ENCODE assay signal across 7 mouse cellular contexts in the genomic region with DNA sequence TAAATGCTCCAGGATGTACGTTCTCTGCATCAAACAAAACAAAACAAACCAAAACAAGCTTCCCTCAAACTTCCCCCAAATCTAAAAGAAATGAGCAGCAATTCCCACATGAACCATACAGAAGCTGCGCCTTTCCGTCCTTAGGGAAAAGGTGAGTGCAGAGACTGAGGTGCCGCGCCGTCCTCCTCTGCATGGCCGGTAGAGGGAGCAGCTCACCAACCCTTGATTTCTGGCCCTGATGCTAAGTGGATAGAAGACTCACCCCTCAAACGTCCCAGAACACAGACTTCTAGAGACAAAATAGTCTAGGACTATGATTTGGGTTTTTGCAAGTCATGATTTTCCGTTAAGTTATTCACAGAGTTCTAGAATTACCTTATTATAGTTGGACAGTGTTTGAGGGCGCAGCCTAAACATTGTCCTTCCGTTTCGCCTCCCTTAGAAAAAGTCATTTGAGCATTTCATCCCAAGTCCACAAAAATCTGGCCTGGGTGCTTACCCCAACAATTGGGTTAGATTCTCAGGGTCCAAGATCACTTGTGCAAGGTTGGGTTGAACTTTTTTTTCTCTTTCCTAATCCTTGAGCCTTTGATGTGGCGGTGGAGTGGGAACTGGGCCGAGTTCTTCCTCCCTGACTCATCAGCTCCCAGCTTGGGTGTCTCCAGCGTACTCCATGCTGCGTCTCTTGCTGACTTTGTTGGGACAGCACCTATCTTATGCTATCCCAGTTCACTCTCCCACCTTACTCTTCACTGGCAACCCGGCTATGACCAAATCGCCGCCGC. TPM values are rescaled to one million over a fixed set of nuclear protein-coding genes. Genes with fewer than 3 reads are reported as not detected.
DNase-seq lines count a peak whose midpoint lies in the region; ATAC-seq and TF ChIP-seq lines count a peak whose summit lies in the region.

No protein-coding gene starts in this region.

- no peaks in the 10 kb centered on the region for H3K36me3 ChIP-seq in spleen, adult 2 months (ENCODE audit: control insufficient read depth, insufficient read depth, low read length)
- no peaks in the 10 kb centered on the region for H3K36me3 ChIP-seq in embryonic facial prominence, embryonic 14.5 days (ENCODE audit: control insufficient read depth, insufficient read depth, low read length)
- no peaks in the 10 kb centered on the region for H3K36me3 ChIP-seq in myocyte (ENCODE audit: control insufficient read depth, insufficient read depth)

- peak; percentile 70; the same call in 1 of the 2 replicates for ATAC-seq in embryonic facial prominence, embryonic 14.5 days (ENCODE audit: low read depth)

- no peak for TF ChIP-seq POLR2A in spleen, adult 2 months (IDR thresholded peaks at IDR 0.05; ENCODE audit: low read depth, low read length)
- no peak for TF ChIP-seq POLR2A in myocyte (IDR thresholded peaks at IDR 0.05; ENCODE audit: insufficient read length, low read depth)

- H3K9me3 ChIP-seq in embryonic facial prominence, embryonic 14.5 days (ENCODE audit: control insufficient read depth, low read length), result peaks cover 10% of the 10 kb centered on the region

- no peaks in the 10 kb centered on the region for H3K4me1 ChIP-seq in spleen, adult 2 months (ENCODE audit: control insufficient read depth, insufficient read depth, insufficient read length)
- H3K4me1 ChIP-seq in embryonic facial prominence, embryonic 14.5 days (ENCODE audit: control insufficient read depth, insufficient read depth, low read length), result no peaks in the 10 kb centered on the region

- H3K27ac ChIP-seq in spleen, adult 2 months (ENCODE audit: insufficient read depth, low read length), result no peak overlapping the region
- H3K27ac ChIP-seq in embryonic facial prominence, embryonic 14.5 days (replicated peaks; ENCODE audit: low read depth, low read length), result no peak overlapping the region

- no peak overlapping the region for H3K4me2 ChIP-seq in embryonic facial prominence, embryonic 14.5 days (ENCODE audit: low read depth, low read length)
- H3K4me2 ChIP-seq in myocyte (ENCODE audit: low read depth), result peak overlapping the region; percentile 73

- H3K4me3 ChIP-seq in spleen, adult 2 months (ENCODE audit: extremely low read depth, insufficient read depth, insufficient read length), result no peak overlapping the region
- H3K4me3 ChIP-seq in embryonic facial prominence, embryonic 14.5 days (ENCODE audit: low read depth, low read length), result no peak overlapping the region
- H3K4me3 ChIP-seq in myocyte, result no peak overlapping the region

- peak; percentile 88 for TF ChIP-seq CTCF in spleen, adult 2 months (IDR thresholded peaks at IDR 0.05; ENCODE audit: extremely low read depth, insufficient read depth, insufficient read length, insufficient replicate concordance)

- intact Hi-C loops in heart, postnatal 36 days (cut with DNase I), result loop anchor here (1.0 to 10.0 kb wide), 3 partner anchors 30 to 612 kb away; a partner anchor contains a TSS
- intact Hi-C loops in left cerebral cortex, postnatal 25 days (cut with DNase I), result loop anchor here (2.0 to 5.0 kb wide), 2 partner anchors 321 to 612 kb away; a partner anchor contains a TSS

- no peak overlapping the region for H3ac ChIP-seq in myocyte (ENCODE audit: control insufficient read depth, insufficient read length)

- 57% methylated on average over 20 of the region's 20 CpGs for WGBS in spleen, adult 2 months
- WGBS in embryonic facial prominence, embryonic 14.5 days, result 50% methylated on average over 20 of the region's 20 CpGs

- peak in 1 of 2 experiments; percentile 14 for DNase-seq in spleen, adult 2 months (ENCODE audit: low read depth in 1 of 2, low spot score in 2 of 2)
- DNase-seq in spleen, adult 12 weeks (ENCODE audit: low spot score), result no peak
- DNase-seq in adrenal gland, adult (ENCODE audit: inconsistent age in 2 of 2, low spot score in 1 of 2), result peak; percentile 85 to 92
- DNase-seq in embryonic facial prominence, embryonic 14.5 days (ENCODE audit: low spot score), result peak; percentile 83
- peak; percentile 66 to 71 for DNase-seq in heart, postnatal 36 days
- peak; percentile 63 to 71 for DNase-seq in left cerebral cortex, postnatal 25 days (ENCODE audit: low spot score in 2 of 2)

- H3K79me2 ChIP-seq in myocyte (ENCODE audit: control insufficient read depth, insufficient read depth), result no peaks in the 10 kb centered on the region

- no peaks in the 10 kb centered on the region for H3K27me3 ChIP-seq in spleen, adult 2 months (ENCODE audit: control insufficient read depth, insufficient read depth, low read length)
- no peaks in the 10 kb centered on the region for H3K27me3 ChIP-seq in embryonic facial prominence, embryonic 14.5 days (replicated peaks; ENCODE audit: control insufficient read depth, insufficient read depth, low read length)
- no peaks in the 10 kb centered on the region for H3K27me3 ChIP-seq in myocyte (ENCODE audit: control insufficient read depth, insufficient read depth, insufficient read length)

- no peak overlapping the region for H3K9ac ChIP-seq in embryonic facial prominence, embryonic 14.5 days (ENCODE audit: low read depth, low read length)

TF ChIP-seq in myocyte, 11 proteins besides CTCF, POLR2A, EP300 and RAD21:
- no peak for TF ChIP-seq TCF3 (IDR thresholded peaks at IDR 0.05; ENCODE audit: insufficient read length, low read depth)
- no peak for TF ChIP-seq E2F4 (IDR thresholded peaks at IDR 0.05; ENCODE audit: insufficient read depth)
- TF ChIP-seq TCF12 (IDR thresholded peaks at IDR 0.05; ENCODE audit: insufficient read depth, poor library complexity, severe bottlenecking), result no peak
- TF ChIP-seq CEBPB (IDR thresholded peaks at IDR 0.05; ENCODE audit: insufficient read depth, poor library complexity, severe bottlenecking), result peak; percentile 76
- TF ChIP-seq POLR2AphosphoS2 (IDR thresholded peaks at IDR 0.05; ENCODE audit: insufficient read length, low read depth), result no peak

RNA-seq across cellular contexts. Expression of a gene that starts 33.5 kb away (rescaled TPM):
- 21.2 and 22.2 TPM in 2 replicates for polyA plus RNA-seq in spleen, adult 2 months (2012; rRNA removed)
- polyA plus RNA-seq in embryonic facial prominence, embryonic 14.5 days (2014; fragmentation: Nextera tagmentation; extraction: Ambion mirVana), result 41.6 and 43.5 TPM in 2 replicates
- 10 to 100 TPM; 44.6 to 45.8 TPM for total RNA-seq in heart, postnatal 36 days (2021)
- total RNA-seq in left cerebral cortex, postnatal 25 days (2021), result 10 to 100 TPM; 61.0 to 64.3 TPM
- 17.8 TPM for polyA plus RNA-seq in myocyte (2012; fragmentation: generic; extraction: Trizol)
